Mouse (Mus musculus) heart, postnatal 36 days (tissue): Measurements from ENCODE around the gene Btbd35f17. TPM values are rescaled to one million over a fixed set of nuclear protein-coding genes. Genes with fewer than 3 reads are reported as not detected.
"Not testable (repeated sequence)": the region's sequence is repeated elsewhere in the genome, so short reads cannot be mapped to it uniquely, and the experiment has no call there.

ENCODE experiments used
- DNase-seq, 2 experiments: peaks; one replicate each; pipeline ENCODE4 v3.0.0; 2021 to 2022
- intact Hi-C: fragments of 180-260 bp; cut with DNase I; formaldehyde crosslinking; loops from one replicate; pipeline ENCODE4 v1.15.1; 2025
- total RNA-seq, 2 experiments: library from RNA; stranded (reverse); gene quantifications; 2 replicates each; pipeline ENCODE4 v1.2.3; 2021

The Btbd35f17 gene
- not detected for total RNA-seq

DNA sequence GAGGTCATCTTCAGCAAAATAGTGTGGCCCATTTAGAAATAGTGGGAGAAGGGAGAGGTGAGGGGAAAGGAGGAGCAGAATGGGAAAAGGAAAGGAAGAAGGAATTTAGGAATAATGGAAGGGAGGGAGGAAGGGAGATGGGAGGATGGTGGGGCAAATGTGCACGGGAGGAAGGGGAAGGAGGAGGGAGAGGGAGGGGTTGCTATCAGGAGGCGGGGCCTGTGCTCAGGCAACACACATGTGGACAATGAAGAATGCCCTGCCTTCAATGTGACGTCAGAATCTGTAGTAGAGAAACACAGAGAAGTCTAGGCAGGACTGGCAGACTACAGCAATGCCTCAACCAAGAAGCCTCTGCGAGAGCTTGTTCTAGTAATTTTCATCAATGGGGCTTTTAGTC is at the start of gene Btbd35f17:
Gene Btbd35f17, plus strand, starts transcription at position 301 of the 400 bp plus-strand sequence.
- DNase-seq, intact Hi-C loops: not testable (repeated sequence)

Other genes starting within 250 kb of the Btbd35f17 start
- gene Btbd35f28, start 174.1 kb upstream of the Btbd35f17 start, total RNA-seq = not detected
- gene Btbd35f20, start 79.4 kb upstream of the Btbd35f17 start, total RNA-seq = not detected